Mouse (Mus musculus): ENCODE data around the gene Fam102a. TPM values are rescaled to one million over a fixed set of nuclear protein-coding genes. Genes with fewer than 3 reads are reported as not detected.

Fam102a gene
- total and polyA plus RNA-seq, 3 experiments = 1.3 to 7.8 (median 3.8) TPM

DNA sequence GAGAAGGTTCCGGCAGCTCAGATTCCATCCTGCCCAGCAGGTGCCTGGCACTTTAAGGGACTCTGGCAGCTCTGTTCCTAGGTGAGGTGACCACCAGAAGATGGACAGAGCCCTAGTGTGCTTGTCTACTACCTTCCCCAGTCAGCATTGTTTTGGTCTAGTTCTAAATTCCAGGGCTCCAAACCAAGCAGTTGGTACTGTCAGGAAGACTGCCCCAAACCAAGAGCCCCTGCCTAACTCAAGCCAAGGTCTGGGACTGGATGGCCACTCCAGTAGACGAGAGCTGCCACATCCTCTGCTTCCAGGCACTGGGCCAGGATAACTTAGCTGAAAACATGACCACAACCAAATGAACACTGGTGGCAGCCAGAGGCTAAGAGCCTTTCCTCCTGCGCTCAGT, 33.8 kb downstream of the Fam102a start:
- H3K36me3 ChIP-seq (replicated peaks in 1 of 2; ENCODE audit: control insufficient read depth in 1 of 2, insufficient read depth in 1 of 2, low read length in 1 of 2) = peaks cover 21 to 70% of the 10 kb centered on the region in 2 experiments
- in situ Hi-C loops (cut with MboI; ENCODE audit: low pct_ligation_motif_present, low pct_unique_long_range_greater_than_20kb, low sequenced_read_pairs) = loop anchor here (25.0 kb wide), 1 partner anchor 432 kb away; no protein-coding TSS in a partner anchor

DNA sequence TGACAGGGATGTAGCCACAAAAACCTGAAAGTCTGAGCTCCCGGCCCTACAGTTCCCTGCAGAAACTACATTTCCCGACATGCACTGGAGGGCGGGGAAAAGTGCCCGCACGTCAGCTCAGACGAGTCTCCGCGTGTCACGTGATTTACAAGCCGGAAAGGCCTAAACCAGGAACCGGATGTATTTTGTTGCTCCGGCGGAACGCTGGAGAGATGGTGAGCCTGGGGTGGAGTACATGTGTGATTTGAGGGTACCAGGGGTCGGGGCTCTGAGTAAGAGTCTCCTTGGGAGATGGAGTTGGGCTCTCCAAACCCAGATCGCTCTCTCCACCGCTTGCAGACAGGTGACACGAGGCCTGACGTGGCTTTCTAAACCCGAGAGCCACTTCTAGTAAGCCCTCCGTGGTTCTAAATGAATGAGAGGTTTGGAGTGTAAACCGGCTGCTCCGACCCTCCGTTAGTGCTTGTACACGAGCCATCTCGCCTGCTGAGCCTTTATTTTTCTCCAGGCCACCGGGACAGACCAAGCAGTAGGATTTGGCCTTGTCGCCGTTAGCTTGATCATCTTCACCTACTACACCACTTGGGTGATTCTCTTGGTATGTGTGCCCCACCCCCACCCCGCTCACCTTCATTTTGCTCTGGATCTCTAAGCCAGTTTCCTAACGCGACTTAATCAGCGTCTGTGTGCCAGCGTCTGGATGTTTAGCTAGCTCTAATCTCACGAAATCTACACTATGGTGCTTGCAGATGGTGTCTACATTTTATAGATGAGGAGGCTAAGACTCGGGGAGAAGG, 35.8 kb downstream of the Fam102a start, which contains the start of gene Dpm2:
Gene Dpm2 (plus strand): TSS at position 161 of the 797 bp plus-strand sequence.
- no peak within 1 kb of the TSS for H3K27ac ChIP-seq (ENCODE audit: insufficient read depth, low read depth)
- H3K4me3 ChIP-seq (replicated peaks in 1 of 3; ENCODE audit: low read depth in 2 of 3, low read length in 2 of 3, poor library complexity in 1 of 3) = peak within 1 kb of the TSS; percentile 67 to 86 (median 84)
- H3K36me3 ChIP-seq (replicated peaks in 1 of 2; ENCODE audit: control insufficient read depth in 1 of 2, insufficient read depth in 1 of 2, low read length in 1 of 2) = peaks cover 15 to 67% of the 10 kb centered on the region in 2 experiments
- in situ Hi-C loops (cut with MboI; ENCODE audit: low pct_ligation_motif_present, low pct_unique_long_range_greater_than_20kb, low sequenced_read_pairs) (loop anchor here (25.0 kb wide), 1 partner anchor 434 kb away; no protein-coding TSS in a partner anchor), dilution Hi-C loops (cut with MboI; ENCODE audit: extremely low pct_ligation_motif_present, extremely low pct_unique_long_range_greater_than_20kb, low sequenced_read_pairs) (no loop called here)
- H3K9me3 ChIP-seq (replicated peaks; ENCODE audit: low read length) = no peaks in the 10 kb centered on the region
- peaks cover 3 to 26% of the 10 kb centered on the region in 2 experiments for H3K4me1 ChIP-seq (ENCODE audit: control insufficient read depth in 1 of 2, insufficient read depth in 2 of 2)
- peaks cover 16% of the 10 kb centered on the region for H3K79me2 ChIP-seq (replicated peaks; ENCODE audit: control insufficient read depth, extremely low read depth, insufficient read depth, poor library complexity, severe bottlenecking)
- H3K9ac ChIP-seq (ENCODE audit: insufficient read depth, low read depth) = peak within 1 kb of the TSS; percentile 89
- peak within 1 kb of the TSS; percentile 97 for H3K4me2 ChIP-seq (ENCODE audit: insufficient read depth, low read depth, poor library complexity, severe bottlenecking)
- H3K27me3 ChIP-seq (replicated peaks) = no peaks in the 10 kb centered on the region
- peak; percentile 96 for DNase-seq (ENCODE audit: extremely low read depth)
- TF ChIP-seq JUND (conservative IDR thresholded peaks at IDR 0.05; ENCODE audit: low read depth, low read length) (no peak), ETS1 (conservative IDR thresholded peaks at IDR 0.05; ENCODE audit: low read depth, low read length) (no peak; the same call in none of the 2 replicates), UBTF (IDR thresholded peaks at IDR 0.05; ENCODE audit: low read depth, low read length) (no peak), GABPA (IDR thresholded peaks at IDR 0.05; ENCODE audit: insufficient replicate concordance, low read depth, low read length) (peak; percentile 76; the same call in 1 of the 2 replicates), BHLHE40 (IDR thresholded peaks at IDR 0.05; ENCODE audit: low read depth, low read length) (peak; percentile 94), KAT2A (IDR thresholded peaks at IDR 0.05; ENCODE audit: insufficient replicate concordance, low read length) (peak; percentile 97), RAD21 (IDR thresholded peaks at IDR 0.05; ENCODE audit: low read depth, low read length) (no peak), TBP (conservative IDR thresholded peaks at IDR 0.05; ENCODE audit: low read depth, low read length) (peak; percentile 73; the same call in 1 of the 2 replicates), POLR2A (IDR thresholded peaks at IDR 0.05; ENCODE audit: low read depth, low read length) (peak; percentile 98), JUN (IDR thresholded peaks at IDR 0.05; ENCODE audit: insufficient read depth, low read depth, low read length) (no peak), E2F4 (IDR thresholded peaks at IDR 0.05; ENCODE audit: insufficient replicate concordance, low read depth, low read length) (peak; percentile 84; the same call in 1 of the 2 replicates), SMC3 (IDR thresholded peaks at IDR 0.05; ENCODE audit: low read depth, low read length) (no peak), MXI1 (IDR thresholded peaks at IDR 0.05; ENCODE audit: low read depth, low read length) (peak; percentile 86; the same call in 1 of the 2 replicates), CHD1 (IDR thresholded peaks at IDR 0.05; ENCODE audit: low read depth, low read length) (no peak), IRF4 (IDR thresholded peaks at IDR 0.05; ENCODE audit: low read depth, low read length) (no peak; the same call in 1 of the 2 replicates), ZNF384 (IDR thresholded peaks at IDR 0.05; ENCODE audit: low read depth, low read length) (no peak), MAZ (IDR thresholded peaks at IDR 0.05; ENCODE audit: low read depth, low read length) (no peak), ZC3H11A (IDR thresholded peaks at IDR 0.05; ENCODE audit: low read depth, low read length) (no peak), RCOR1 (conservative IDR thresholded peaks at IDR 0.05; ENCODE audit: low read depth, low read length) (no peak), MAX (IDR thresholded peaks at IDR 0.05; ENCODE audit: low read length) (peak; percentile 90), ZMIZ1 (IDR thresholded peaks at IDR 0.05; ENCODE audit: low read depth, low read length) (peak; percentile 63; the same call in 1 of the 2 replicates), USF1 (IDR thresholded peaks at IDR 0.05; ENCODE audit: low read depth, low read length) (peak; percentile 97), ZKSCAN1 (IDR thresholded peaks at IDR 0.05; ENCODE audit: borderline replicate concordance, low read depth, low read length) (no peak), NRF1 (IDR thresholded peaks at IDR 0.05; ENCODE audit: low read depth, low read length) (peak; percentile 45; the same call in 1 of the 2 replicates), NELFE (IDR thresholded peaks at IDR 0.05; ENCODE audit: low read depth, low read length) (peak; percentile 98), EP300 (IDR thresholded peaks at IDR 0.05; ENCODE audit: low read length) (no peak), SIN3A (IDR thresholded peaks at IDR 0.05; ENCODE audit: low read length) (peak; percentile 98)

More for the DNA sequence above, 33.8 kb downstream of the Fam102a start:
- no peak overlapping the region for H3K9ac ChIP-seq (ENCODE audit: insufficient read depth, low read depth)
- no peak overlapping the region for H3K27ac ChIP-seq (ENCODE audit: insufficient read depth, low read depth)
- no peak overlapping the region for H3K4me2 ChIP-seq (ENCODE audit: insufficient read depth, low read depth, poor library complexity, severe bottlenecking)
- H3K4me3 ChIP-seq (replicated peaks in 1 of 3; ENCODE audit: low read depth in 2 of 3, low read length in 2 of 3, poor library complexity in 1 of 3) = no peak overlapping the region
- H3K27me3 ChIP-seq (replicated peaks) = no peaks in the 10 kb centered on the region
- DNase-seq (ENCODE audit: extremely low read depth) = no peak
- dilution Hi-C loops (cut with MboI; ENCODE audit: extremely low pct_ligation_motif_present, extremely low pct_unique_long_range_greater_than_20kb, low sequenced_read_pairs) = no loop called here
- TF ChIP-seq ZNF384 (IDR thresholded peaks at IDR 0.05; ENCODE audit: low read depth, low read length) = no peak
- TF ChIP-seq TCF12 (IDR thresholded peaks at IDR 0.05; ENCODE audit: low read depth, low read length) = no peak
- no peak for TF ChIP-seq IRF4 (IDR thresholded peaks at IDR 0.05; ENCODE audit: low read depth, low read length)
- no peak for TF ChIP-seq BHLHE40 (IDR thresholded peaks at IDR 0.05; ENCODE audit: low read depth, low read length)
- no peak for TF ChIP-seq HCFC1 (IDR thresholded peaks at IDR 0.05; ENCODE audit: low read depth, low read length)
- TF ChIP-seq RCOR1 (conservative IDR thresholded peaks at IDR 0.05; ENCODE audit: low read depth, low read length) = no peak
- no peak for TF ChIP-seq SIN3A (IDR thresholded peaks at IDR 0.05; ENCODE audit: low read length)
- no peak for TF ChIP-seq PAX5 (IDR thresholded peaks at IDR 0.05; ENCODE audit: low read length)
- no peak for TF ChIP-seq KAT2A (IDR thresholded peaks at IDR 0.05; ENCODE audit: insufficient replicate concordance, low read length)
- no peak for TF ChIP-seq UBTF (IDR thresholded peaks at IDR 0.05; ENCODE audit: low read depth, low read length)
- peaks cover 16% of the 10 kb centered on the region for H3K79me2 ChIP-seq (replicated peaks; ENCODE audit: control insufficient read depth, extremely low read depth, insufficient read depth, poor library complexity, severe bottlenecking)
- no peaks in the 10 kb centered on the region for H3K9me3 ChIP-seq (replicated peaks; ENCODE audit: low read length)
- peaks cover 3 to 20% of the 10 kb centered on the region in 2 experiments for H3K4me1 ChIP-seq (ENCODE audit: control insufficient read depth in 1 of 2, insufficient read depth in 2 of 2)

Data from CH12.LX (cell line).